Mouse (Mus musculus) small intestine, adult 2 months (tissue): ENCODE measurements around the gene Jade1.

ENCODE experiments used
- CTCF ChIP-seq: fragments of 200-500 bp; IDR thresholded peaks from 2 replicates; pipeline ENCODE4 v1.5.1; 2012; ENCODE audit warnings: low read depth, mild to moderate bottlenecking, control low read depth, inconsistent platforms, low read length, moderate library complexity, mixed read lengths; ENCODE audit not compliant: insufficient replicate concordance, insufficient read length; ENCODE audit errors: extremely low read depth
- POLR2A ChIP-seq: fragments of 200-500 bp; IDR thresholded peaks from 2 replicates; pipeline ENCODE4 v1.6.1; 2012; ENCODE audit warnings: low read depth, mild to moderate bottlenecking, control low read depth, inconsistent platforms, low read length, moderate library complexity

DNA sequence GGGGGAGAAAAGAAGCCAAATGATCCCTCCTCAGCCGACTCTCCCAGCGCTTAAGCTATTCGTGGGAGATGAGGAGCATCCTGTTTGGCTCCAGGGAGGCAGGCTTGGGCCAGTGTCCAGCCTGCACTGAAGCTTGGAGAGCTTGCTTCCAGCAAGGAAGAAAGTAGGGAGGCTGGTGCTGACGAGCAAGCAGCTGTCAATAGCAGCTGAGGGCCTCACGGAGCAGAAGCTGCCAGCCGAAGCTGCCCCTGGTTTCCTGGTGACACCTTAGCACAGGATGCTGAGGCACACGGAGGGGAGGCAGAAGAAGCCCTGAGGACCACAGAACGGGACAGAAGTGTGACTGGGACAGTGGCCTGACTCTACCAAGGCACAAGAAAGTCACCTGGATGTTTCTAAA is 24.0 kb upstream of the Jade1 start:
- TF ChIP-seq CTCF (no peak), POLR2A (no peak)
